Mouse (Mus musculus): ENCODE measurements around the gene Fam173a.
A peak's percentile ranks its signal among the peaks of the same experiment; 100 is the strongest.

The Fam173a gene

GRCm38 (mm10) chr17:25792615-25793014 is at the start of gene Fam173a:
Gene Fam173a (minus strand): TSS chr17:25792901.
- DNase-seq (ENCODE audit: low read depth in 1 of 2, low spot score in 2 of 2), result no peak

DNA sequence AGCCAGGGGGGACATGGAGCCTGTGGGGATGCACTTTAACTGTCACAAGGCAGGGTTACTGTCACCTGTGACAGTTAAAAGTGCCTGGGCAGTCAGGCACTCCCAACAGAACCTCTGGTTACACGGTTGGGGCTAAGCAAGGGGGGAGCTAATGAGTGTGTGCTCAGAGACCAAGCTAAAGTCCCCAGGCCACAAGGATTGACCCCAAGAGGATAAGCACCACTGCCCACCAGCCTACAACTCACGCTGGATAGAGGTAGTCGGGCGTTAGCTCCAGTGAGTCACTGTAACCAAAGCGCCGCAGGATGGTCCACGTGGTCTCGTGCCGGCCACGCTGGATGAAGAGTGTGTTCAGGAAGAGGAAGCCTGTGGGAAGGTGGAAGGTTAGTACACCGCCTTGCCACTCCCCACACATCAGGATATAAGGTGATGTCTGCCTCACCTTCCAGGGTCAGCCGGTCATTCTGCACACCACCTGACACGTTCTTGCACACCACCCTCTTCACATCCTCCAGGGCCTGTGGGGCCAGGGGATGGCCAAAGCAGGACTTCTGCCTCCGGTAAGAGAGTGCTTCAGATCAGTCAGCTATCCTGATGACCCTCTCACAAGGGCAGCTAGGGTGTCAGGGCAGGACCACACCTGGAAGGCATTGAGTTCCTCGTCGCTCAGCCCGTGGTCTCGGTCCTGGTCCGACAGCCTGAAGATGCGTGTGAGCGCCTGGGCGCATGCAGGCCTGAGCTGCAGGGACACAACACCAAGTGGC is 48.6 kb upstream of the Fam173a start, which contains the start of gene Gm20683:
Gene Gm20683 (minus strand): TSS at position 647 of the 764 bp plus-strand sequence.
- no peak for DNase-seq (ENCODE audit: low read depth in 1 of 2, low spot score in 2 of 2)

DNA sequence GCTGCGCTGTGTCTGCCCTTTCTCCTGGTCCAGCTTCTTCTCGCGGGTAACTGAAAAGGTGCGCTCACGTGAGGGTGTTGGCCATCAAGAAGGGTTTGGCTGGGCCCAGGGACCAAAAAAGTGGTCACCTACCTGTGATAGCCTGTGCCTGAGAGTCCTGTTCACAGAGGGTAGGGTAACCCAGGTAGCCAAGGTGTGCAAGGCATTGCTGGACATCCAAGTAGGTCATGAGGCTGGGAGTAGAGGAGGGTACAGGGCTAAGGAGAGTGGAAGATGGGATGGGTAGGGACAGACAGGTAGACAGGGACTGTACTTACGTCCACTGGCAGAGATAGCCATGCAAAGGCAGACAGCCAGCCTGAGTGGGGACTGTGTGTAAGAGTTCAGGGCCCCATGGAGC is 47.8 kb upstream of the Fam173a start:
- no peak for DNase-seq (ENCODE audit: low read depth in 1 of 2, low spot score in 2 of 2)

DNA sequence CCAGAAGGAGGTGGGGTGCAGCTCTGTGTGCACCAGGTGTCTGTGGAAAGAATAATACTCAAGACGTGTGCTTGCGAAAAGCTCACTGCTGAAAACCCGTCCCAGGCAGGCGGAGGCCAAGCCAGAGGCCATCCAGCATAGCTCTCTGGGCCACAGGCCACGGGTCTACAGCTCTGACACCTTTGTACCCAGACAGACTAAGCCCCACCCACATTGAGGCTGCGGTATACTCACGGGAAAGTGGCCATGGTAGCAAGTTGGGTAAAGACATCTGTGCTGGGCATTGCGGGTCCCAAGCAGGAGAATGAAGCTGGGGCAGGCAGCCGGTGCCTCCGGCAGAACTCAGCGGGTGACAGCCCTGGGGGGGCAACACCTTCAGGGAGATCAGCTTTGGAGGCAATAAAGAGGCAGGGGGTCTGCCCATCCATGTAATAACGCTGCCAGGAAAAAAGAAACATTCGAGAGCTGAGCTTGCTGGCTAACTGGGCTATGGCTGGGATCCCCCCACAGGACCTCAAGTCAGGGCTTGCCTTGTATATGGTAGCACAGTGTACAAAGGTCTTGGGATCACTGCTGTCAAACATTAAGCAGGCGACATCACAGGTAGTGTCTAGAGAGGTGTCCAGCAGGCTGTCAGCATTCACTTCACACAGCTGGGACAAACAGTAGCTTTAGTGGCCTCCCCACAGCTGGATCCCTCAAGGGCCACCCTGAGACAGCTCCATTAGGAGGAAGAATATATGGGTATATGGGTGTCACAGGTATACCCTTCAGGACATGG is 46.9 kb upstream of the Fam173a start:
- no peak for DNase-seq (ENCODE audit: low read depth in 1 of 2, low spot score in 2 of 2)

DNA sequence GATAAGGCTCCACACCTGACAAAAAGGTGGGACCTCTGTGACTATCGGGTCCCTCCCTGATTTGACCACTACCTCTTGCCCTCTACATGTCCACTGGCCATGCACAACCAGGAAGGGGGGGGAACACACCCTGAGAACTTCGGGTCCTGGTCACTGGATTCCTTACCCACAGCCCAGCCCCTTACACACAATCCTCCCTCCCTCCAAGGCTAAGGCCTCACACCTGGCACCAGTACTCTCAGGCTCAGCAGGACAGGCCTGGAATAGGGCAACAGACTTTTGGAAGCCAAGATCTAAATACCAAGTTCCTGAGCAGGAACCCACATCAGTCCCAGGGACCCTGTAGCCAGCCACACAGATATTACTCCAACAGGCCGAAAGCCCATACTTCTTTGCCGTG is 46.2 kb upstream of the Fam173a start:
- no peak for DNase-seq (ENCODE audit: low read depth in 1 of 2, low spot score in 2 of 2)

DNA sequence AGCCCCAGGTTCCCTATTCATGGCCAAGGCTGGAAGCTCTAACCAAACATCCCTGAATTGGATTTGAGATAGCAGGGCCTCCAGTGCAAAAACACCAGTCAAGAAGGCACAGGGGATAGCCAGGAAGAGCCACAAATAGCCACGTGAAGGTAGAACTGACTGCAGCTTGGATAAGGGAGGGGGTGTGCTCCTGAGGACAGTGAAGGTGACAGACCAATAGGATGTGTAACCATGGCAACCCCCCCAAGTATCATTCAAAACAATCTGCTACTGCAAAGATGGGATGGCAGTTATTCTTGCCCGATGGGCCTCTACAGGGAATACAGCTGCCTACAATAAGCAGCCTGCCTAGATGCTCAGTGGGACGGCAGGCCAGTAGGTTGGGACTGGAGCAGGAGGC is 44.8 kb upstream of the Fam173a start:
- DNase-seq (ENCODE audit: low read depth in 1 of 2, low spot score in 2 of 2), result no peak

GRCm38 (mm10) chr17:25837076-25837410 is 44.3 kb upstream of the Fam173a start, which contains the start of gene Rhbdl1:
Gene Rhbdl1 (minus strand): TSS chr17:25837295.
- no peak for DNase-seq (ENCODE audit: low read depth in 1 of 2, low spot score in 2 of 2)

- DNase-seq (ENCODE audit: low read depth in 1 of 2, low spot score in 2 of 2), result no peak
Measured at GRCm38 (mm10) chr17:25836397-25837075, 43.8 kb upstream of the Fam173a start.

DNA sequence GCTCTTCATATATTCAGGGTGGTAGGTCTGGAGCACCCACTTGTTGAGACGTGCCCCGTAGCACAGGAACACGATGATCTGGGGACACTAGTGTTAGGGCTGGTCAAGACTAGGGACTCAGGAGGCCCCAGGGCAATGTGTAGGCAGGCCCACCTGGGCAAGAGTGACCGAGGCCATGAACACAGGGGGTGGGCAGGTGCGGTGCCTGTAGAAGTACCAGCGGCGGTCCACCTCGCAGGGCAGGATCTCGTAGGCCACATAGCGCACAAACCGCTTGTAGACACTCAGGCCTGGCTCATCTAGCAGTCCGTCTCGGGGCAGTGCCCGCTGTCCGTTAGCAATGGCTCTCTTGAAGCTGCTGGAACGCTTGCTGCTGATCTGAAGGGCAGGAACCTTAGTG is 43.1 kb upstream of the Fam173a start:
- DNase-seq (ENCODE audit: low read depth in 1 of 2, low spot score in 2 of 2), result no peak

GRCm38 (mm10) chr17:25835301-25835700 is 42.6 kb upstream of the Fam173a start:
- no peak for DNase-seq (ENCODE audit: low read depth in 1 of 2, low spot score in 2 of 2)

DNA sequence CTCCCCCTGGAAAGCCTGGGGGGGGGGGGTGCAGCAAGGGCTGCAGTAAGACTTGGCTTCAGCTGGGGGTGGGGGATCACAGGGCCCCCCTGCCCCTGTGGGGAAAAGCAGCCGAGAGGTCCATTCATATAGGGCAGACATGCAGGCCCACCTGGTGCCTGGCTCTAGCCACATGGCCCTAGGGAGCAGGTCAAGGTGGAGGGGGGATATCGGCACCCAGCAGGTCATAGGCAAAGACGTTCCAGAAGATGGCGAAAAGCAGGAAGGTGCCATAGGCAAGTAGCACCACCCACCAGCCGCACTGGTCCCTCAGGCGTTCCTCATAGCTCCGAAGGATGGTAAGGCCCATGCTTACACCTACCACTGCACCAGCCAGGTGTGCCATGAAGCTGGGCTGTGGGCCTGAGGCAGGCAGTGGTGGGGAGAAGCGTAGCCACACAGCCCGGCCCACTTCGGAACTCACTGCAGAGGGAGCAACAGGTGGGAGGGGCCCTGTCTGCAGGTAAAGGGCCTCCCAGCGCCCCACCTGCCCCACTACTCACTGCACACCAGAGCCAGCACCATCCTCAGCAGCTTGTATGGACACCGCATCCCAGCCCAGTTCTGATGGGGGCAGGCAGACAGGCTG is 42.0 kb upstream of the Fam173a start:
- no peak for DNase-seq (ENCODE audit: low read depth in 1 of 2, low spot score in 2 of 2)

- DNase-seq (ENCODE audit: low read depth in 1 of 2, low spot score in 2 of 2), result no peak
Measured at GRCm38 (mm10) chr17:25833961-25834594, 41.4 kb upstream of the Fam173a start.

DNA sequence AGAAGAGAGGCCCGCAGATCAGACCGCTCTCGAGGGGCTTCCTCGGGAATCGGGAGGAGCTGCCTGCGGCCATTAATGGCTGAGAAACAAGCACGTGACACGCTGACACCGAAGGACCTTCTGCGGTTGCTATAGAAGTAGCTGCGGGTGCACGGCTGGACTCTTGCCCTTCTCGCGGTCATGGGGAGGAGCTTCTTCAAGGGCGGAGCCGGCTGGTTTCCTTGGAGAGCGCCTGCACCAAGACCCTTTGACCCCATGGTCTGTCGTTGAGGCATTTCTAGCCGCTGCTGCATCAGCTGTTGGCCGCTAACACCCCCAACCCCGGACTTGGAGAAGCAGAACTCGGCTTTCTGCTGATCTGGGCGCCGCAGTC is 40.6 kb upstream of the Fam173a start, which contains the start of gene Stub1:
Gene Stub1 (minus strand): TSS at position 114 of the 373 bp plus-strand sequence.
- peak in 1 of 2 experiments; percentile 65 for DNase-seq (ENCODE audit: low read depth in 1 of 2, low spot score in 2 of 2)

DNA sequence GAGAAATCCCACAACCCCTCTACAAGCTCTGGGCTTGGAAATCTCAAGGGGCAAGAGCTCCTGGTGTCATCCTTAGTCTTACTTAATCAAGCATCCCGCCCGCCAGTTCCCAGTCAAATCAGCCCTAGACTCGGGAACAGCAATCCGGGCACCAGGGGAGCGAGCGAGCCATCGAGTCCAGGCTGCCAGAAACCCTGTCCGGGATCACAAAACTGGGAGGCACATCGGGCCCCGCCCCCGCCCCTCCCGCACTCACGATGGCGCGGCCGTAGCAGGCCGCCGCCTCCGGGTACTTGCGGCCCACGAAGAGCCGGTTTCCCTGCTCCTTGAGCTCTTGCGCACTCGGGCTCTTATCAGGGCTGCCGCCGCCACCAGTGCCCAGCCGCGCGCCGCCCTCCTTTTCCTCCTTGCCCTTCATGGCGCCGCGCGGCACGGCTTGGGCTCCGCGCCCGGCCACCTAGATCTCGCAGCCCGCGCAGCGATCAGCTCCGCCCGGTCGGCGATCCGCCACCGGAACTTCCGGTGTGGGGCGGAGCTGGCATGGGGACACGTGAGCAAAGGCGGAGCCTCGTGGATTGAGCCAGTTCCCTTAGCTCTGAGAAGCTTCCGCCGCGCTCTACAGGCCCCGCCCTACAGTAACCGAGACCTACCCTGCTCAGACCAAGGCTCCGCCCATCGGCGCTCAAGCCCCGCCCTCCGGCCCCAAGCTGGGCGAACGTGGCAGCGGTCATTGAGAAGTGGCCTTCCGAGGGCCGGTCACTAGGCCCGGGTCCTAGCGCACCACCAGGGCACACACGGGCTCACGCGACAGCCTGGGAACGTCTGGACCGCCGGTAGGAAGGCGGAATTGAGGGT is 40.0 kb upstream of the Fam173a start:
- DNase-seq (ENCODE audit: low read depth in 1 of 2, low spot score in 2 of 2), result peak; percentile 94 to 98

DNA sequence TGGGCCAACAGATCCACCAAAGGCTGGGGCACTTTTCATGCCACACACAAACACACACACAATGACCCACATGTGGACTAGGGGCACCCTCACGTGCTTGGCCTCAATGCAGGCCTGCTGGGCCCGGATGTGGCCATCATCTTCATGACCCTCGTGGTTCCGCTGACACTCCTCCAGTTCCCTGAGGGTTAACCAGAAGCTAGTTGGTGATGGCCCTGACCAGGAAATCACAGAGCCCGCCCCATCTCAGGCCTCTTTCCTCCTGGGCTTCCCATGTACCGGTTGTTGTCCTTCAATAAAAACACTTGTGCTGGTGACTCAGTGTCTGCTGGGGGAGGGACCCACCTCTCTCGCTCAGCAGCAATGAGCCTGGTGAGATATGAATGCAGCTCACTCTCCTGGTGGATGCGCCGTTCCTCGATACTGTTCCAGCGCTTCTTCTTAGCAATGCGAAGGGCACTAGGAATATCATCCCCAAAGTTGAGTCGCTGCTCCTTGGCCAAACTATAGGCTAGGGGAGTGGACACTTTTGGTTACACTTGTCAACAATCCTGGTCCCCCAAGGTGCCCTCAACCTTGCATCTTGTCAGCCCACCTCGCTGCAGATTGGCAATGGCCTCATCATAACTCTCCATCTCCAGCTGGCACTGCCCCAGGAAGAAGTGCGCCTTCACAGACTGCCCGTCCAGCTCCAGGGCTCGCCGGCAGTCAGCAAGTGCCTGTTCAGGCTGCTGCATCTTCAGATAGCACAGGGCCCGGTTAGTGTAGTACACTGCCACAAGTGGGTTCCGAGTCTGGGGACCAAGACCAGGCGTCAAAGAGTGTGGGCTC is 39.0 kb upstream of the Fam173a start:
- DNase-seq (ENCODE audit: low read depth in 1 of 2, low spot score in 2 of 2), result no peak

DNA sequence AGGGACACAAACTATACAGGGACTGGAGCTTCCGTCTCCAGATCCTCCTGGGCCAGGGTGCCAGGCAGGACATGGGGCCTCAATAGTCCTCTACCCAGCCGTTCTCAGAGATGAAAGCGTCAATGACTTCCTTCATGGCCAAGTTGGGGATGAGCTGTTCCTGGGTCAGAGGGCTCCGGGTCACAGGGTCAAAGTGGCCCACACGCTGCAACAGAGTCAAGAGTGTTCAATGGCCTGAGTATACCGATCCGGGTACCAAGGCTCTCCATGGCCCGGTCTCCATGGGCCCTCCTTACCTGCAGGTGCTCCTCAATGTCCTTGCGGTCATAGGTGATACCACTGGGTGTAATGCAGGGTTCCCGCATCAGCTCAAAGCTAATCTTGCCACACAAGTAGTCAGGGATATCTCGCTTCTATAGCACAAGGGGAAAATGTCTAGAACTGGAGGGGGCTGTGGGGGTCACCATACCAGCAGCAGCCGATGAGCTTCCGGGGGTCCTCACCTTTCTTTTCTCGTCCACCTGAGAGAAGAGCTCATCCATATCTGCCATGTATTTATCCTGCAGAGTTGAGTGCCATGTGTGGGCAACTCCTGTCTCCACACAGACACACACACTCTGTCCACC is 38.2 kb upstream of the Fam173a start:
- no peak for DNase-seq (ENCODE audit: low read depth in 1 of 2, low spot score in 2 of 2)

GRCm38 (mm10) chr17:25830200-25830753 is 37.6 kb upstream of the Fam173a start:
- no peak for DNase-seq (ENCODE audit: low read depth in 1 of 2, low spot score in 2 of 2)

DNA sequence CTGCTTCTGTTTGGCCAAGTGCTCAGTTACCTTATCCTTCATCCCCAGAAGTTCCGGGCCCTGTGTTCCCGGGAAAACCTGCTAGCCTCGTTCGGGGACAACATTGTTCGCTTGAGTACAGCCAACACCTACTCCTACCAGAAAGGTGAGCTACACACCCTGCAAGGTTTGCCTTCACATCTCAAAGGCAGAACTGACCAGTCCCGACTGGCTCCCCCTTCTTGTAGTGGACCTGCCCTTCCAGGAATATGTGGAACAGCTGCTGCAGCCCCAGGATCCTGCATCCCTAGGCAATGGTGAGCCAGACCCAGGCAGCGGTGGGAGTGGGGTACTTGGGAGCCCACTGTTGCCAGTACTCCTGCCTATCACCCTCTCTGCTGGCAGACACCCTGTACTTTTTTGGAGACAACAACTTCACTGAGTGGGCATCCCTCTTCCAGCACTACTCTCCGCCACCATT is 36.9 kb upstream of the Fam173a start:
- DNase-seq (ENCODE audit: low read depth in 1 of 2, low spot score in 2 of 2), result no peak
